Mouse (Mus musculus) liver, postnatal 0 days (tissue): ENCODE data around the gene Gm17617. TPM values are rescaled to one million over a fixed set of nuclear protein-coding genes. Genes with fewer than 3 reads are reported as not detected.
"Not testable (repeated sequence)": the region's sequence is repeated elsewhere in the genome, so short reads cannot be mapped to it uniquely, and the experiment has no call there.

ENCODE experiments used
- ATAC-seq: fragments of 200-750 bp; cut with Nextera tagmentation; 2 replicates; pipeline ENCODE4 v1.8.0; 2017; ENCODE audit warnings: mild to moderate bottlenecking, moderate library complexity
- DNase-seq: peaks from one replicate; pipeline ENCODE4 v3.0.0-alpha.2; 2016
- H3K27ac ChIP-seq: fragments of 300-500 bp; sonication (generic); 2 replicates; pipeline ENCODE4 v1.5.1; 2014; ENCODE audit warnings: antibody characterized with exemption, moderate library complexity, mild to moderate bottlenecking, low read depth
- H3K27me3 ChIP-seq: fragments of 300-500 bp; sonication (generic); 2 replicates; pipeline ENCODE4 v1.6.1; 2014; ENCODE audit warnings: low read length, control low read depth, mixed read lengths; ENCODE audit not compliant: insufficient read depth
- H3K36me3 ChIP-seq: fragments of 300-500 bp; sonication (generic); replicated peaks from 2 replicates; pipeline ENCODE4 v1.6.1; 2014; ENCODE audit warnings: mild to moderate bottlenecking, control low read depth, low read length, moderate library complexity, mixed read lengths; ENCODE audit not compliant: insufficient read depth
- H3K4me1 ChIP-seq: fragments of 300-500 bp; sonication (generic); 2 replicates; pipeline ENCODE4 v1.6.1; 2014; ENCODE audit warnings: antibody characterized with exemption, mild to moderate bottlenecking, control low read depth; ENCODE audit not compliant: insufficient read depth
- H3K4me2 ChIP-seq: fragments of 300-500 bp; sonication (generic); 2 replicates; pipeline ENCODE4 v1.6.1; 2014; ENCODE audit warnings: low read depth, mild to moderate bottlenecking, low read length, moderate library complexity, mixed read lengths
- H3K4me3 ChIP-seq: fragments of 300-500 bp; sonication (generic); 2 replicates; pipeline ENCODE4 v1.5.1; 2014; ENCODE audit warnings: low read depth, low read length
- H3K9ac ChIP-seq: fragments of 300-500 bp; sonication (generic); replicated peaks from 2 replicates; pipeline ENCODE4 v1.6.1; 2014; ENCODE audit warnings: mild to moderate bottlenecking, moderate library complexity
- H3K9me3 ChIP-seq: fragments of 300-500 bp; sonication (generic); 2 replicates; pipeline ENCODE4 v1.6.1; 2016; ENCODE audit warnings: mild to moderate bottlenecking, control low read depth, low read length, mixed read lengths
- CTCF ChIP-seq: sonication (generic); IDR thresholded peaks from 2 replicates; pipeline ENCODE4 v1.5.1; 2016; ENCODE audit warnings: antibody characterized with exemption, low read depth
- EP300 ChIP-seq: IDR thresholded peaks from 2 replicates; pipeline ENCODE4 v1.6.1; 2016; ENCODE audit warnings: antibody characterized with exemption, low read depth, mild to moderate bottlenecking
- WGBS: fragments of 180-500 bp; shearing (Covaris S2); extraction: QIAGEN DNeasy Blood & Tissue Kit; methylation state at CpG from one replicate; pipeline ENCODE4 v1.1.7; 2014; ENCODE audit not compliant: insufficient replicate concordance; 5-methylcytosine and 5-hydroxymethylcytosine counted together
- polyA plus RNA-seq: library from polyadenylated mRNA; unstranded; fragments of >200 nt; fragmentation: Nextera tagmentation; extraction: Ambion mirVana; gene quantifications from 2 replicates; pipeline ENCODE4 v1.2.1, GENCODE M21; 2015

Gm17617 gene
- polyA plus RNA-seq, 1 experiment from 2014 or later = not detected

DNA sequence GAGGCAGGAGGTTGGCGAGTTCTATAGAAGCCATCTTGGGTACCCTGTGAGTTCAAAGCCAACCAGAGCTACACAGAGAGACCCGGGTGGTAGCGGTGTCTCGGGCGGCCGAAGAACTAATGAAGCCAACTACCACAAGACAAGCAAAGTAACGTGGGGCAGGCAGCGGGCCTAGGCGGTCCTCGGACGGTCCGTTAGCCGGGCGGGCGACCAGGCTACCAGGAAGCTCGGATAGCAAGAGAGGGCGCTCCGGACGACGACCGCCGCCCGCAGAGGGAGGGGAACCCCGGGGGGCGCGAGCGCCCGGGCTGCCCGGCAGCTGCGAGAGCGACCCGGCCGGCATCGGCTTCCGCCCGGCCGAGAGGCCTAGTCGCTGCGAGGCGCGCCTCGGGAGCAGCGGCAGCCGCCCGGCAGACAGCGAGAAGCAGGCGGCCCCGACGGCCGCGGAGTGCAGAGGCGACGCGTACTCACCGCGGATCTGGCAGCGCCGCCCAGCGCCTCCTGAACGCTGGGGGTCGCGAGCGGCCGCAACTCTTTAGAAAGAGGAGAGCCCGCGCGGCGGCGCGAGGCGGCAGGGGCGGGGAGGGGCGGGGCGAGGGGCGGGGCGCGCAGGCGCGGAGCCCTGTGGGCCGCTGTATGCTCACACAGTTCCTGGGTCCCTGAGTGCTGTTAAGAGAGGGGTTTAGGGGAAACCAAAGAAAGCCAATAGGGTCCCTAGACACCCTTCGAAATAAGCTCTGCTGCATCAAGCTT, 33.4 kb downstream of the Gm17617 start, which contains the start of gene Uimc1:
Uimc1 (minus strand) TSS at position 575 of the 753 bp plus-strand sequence.
- under 1% methylated on average over 44 of the region's 81 CpGs for WGBS
- Histone ChIP-seq H3K4me3 (peak within 1 kb of the TSS; percentile 79), H3K9me3 (no peaks in the 10 kb centered on the region), H3K27ac (peak within 1 kb of the TSS; percentile 82), H3K4me2 (peak within 1 kb of the TSS; percentile 85), H3K36me3 (no peaks in the 10 kb centered on the region), H3K9ac (peak within 1 kb of the TSS; percentile 86), H3K4me1 (peaks cover 9% of the 10 kb centered on the region), H3K27me3 (no peaks in the 10 kb centered on the region)
- ATAC-seq (peak; percentile 82), DNase-seq (peak; percentile 91)
- TF ChIP-seq EP300 (no peak), CTCF (peak; percentile 50)

DNA sequence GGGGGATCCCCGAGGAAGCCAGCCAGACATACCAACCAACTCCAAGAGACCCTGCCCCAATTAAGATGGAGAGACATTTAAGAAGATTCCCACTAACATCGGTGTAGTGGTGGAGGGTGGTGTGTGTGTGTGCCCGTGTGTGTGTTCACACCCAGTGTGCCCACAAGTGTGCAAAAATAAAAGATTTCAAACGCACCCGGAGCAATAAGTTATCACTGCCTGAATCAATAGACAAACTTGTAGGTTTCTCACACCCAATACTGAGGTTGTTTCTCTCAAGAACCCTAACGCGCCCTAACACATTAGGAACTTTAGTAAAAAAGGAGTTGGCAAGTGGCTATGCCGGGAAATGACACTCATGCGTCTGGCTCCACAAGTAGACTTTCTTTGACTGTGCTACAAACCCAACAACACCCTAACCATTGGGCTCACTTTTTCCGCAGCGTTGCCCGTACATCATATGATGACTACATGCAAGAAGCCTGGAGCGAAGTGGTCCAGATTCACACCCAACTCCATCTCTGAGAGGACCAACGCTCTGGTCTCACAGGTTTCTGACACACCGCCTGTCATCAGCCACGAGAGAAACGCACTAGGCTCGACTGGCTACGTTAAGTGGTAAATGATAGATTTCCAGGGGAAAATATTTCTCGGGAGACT, 34.2 kb downstream of the Gm17617 start:
- Histone ChIP-seq H3K4me2 (peak overlapping the region; percentile 85), H3K9ac (peak overlapping the region; percentile 86), H3K9me3 (no peaks in the 10 kb centered on the region), H3K36me3 (no peaks in the 10 kb centered on the region), H3K4me3 (peak overlapping the region; percentile 79), H3K27ac (peak overlapping the region; percentile 82), H3K4me1 (peaks cover 5% of the 10 kb centered on the region), H3K27me3 (no peaks in the 10 kb centered on the region)
- WGBS = 20% methylated on average over 20 of the region's 20 CpGs
- ATAC-seq = peak; percentile 1; the same call in 1 of the 2 replicates
- DNase-seq = peak; percentile 47
- TF ChIP-seq EP300 = no peak
- no peak for TF ChIP-seq CTCF

DNA sequence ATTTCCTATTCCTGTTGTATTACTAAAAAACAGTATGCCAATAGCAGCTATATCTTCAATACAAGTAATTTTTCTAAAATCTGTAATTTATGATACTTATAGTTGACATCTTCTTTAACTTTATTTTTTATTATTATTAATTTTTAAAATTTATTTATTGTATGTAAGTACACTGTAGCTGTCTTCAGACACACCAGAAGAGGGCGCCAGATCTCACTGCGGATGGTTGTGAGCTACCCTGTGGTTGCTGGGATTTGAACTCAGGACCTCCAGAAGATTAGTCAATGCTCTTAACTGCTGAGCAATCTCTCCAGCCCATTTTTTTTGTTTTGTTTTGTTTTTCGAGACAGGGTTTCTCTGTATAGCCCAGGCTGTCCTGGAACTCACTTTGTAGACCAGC, 35.5 kb downstream of the Gm17617 start:
- TF ChIP-seq CTCF = peak; percentile 35
- H3K4me1 ChIP-seq, H3K27ac ChIP-seq, H3K9ac ChIP-seq, H3K9me3 ChIP-seq, H3K4me3 ChIP-seq, H3K36me3 ChIP-seq, H3K27me3 ChIP-seq, ATAC-seq, H3K4me2 ChIP-seq, DNase-seq: not testable (repeated sequence)
- 89% methylated on average over 3 of the region's 3 CpGs for WGBS

DNA sequence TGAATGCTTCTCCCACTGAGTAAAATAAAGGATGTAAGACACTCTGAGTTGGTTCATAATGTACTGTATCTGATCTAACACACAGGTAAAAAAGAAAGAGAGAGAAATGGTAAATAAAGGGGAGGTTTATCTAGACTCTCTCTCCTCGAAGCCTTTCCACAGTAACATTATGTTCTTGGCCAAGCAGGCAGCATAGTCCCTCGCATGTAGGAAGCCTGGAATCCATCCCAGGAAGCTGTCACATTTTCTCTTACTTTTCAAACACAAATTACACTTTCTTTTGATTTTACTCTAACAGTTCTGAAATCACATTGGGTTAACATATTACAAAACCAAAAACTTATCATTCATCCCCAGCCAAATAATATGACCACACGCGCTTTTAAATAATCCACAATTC, 40.8 kb downstream of the Gm17617 start:
- TF ChIP-seq CTCF (no peak), EP300 (no peak)
- no peak overlapping the region for H3K4me2 ChIP-seq
- ATAC-seq (no peak), DNase-seq (no peak)
- H3K9ac ChIP-seq = no peak overlapping the region
- H3K9me3 ChIP-seq = no peaks in the 10 kb centered on the region
- 87% methylated on average over 4 of the region's 4 CpGs for WGBS
- H3K27ac ChIP-seq = peak overlapping the region; percentile 26; the same call in 1 of the 2 replicates
- H3K4me3 ChIP-seq = no peak overlapping the region
- H3K4me1 ChIP-seq = 0 out of 2 replicates have a peak, but pooled peaks cover 4% of the 10 kb centered on the region
- no peaks in the 10 kb centered on the region for H3K27me3 ChIP-seq
- peaks cover 14% of the 10 kb centered on the region; the same call in 1 of the 2 replicates for H3K36me3 ChIP-seq

Other genes with a start within 250 kb of the Gm17617 start
- gene Unc5a, start 184.1 kb downstream of the Gm17617 start, polyA plus RNA-seq = 0.55 and 0.56 TPM in 2 replicates
- 5.2 and 6.5 TPM in 2 replicates for gene Hk3, start 112.2 kb downstream of the Gm17617 start, polyA plus RNA-seq
- gene Uimc1, start 33.2 kb downstream of the Gm17617 start, polyA plus RNA-seq = 12.1 TPM in 2 replicates
- 3.0 and 3.6 TPM in 2 replicates for gene Zfp346, start 28.2 kb downstream of the Gm17617 start, polyA plus RNA-seq
- 4.9 and 5.1 TPM in 2 replicates for gene Fgfr4, start 19.1 kb upstream of the Gm17617 start, polyA plus RNA-seq
- gene Nsd1, start 76.2 kb upstream of the Gm17617 start, polyA plus RNA-seq = 18.6 and 20.6 TPM in 2 replicates
- gene Prelid1, start 187.0 kb upstream of the Gm17617 start, polyA plus RNA-seq = 196 and 213 TPM in 2 replicates
- 38.7 and 39.6 TPM in 2 replicates for gene Rab24, start 188.4 kb upstream of the Gm17617 start, polyA plus RNA-seq
- gene Mxd3, start 196.3 kb upstream of the Gm17617 start, polyA plus RNA-seq = 14.0 and 15.9 TPM in 2 replicates
- gene Lman2, start 229.2 kb upstream of the Gm17617 start, polyA plus RNA-seq = 50.5 and 56.0 TPM in 2 replicates
- gene Rgs14, start 236.2 kb upstream of the Gm17617 start, polyA plus RNA-seq = 2.8 and 3.1 TPM in 2 replicates